Mouse (Mus musculus) central nervous system, embryonic 14 days (tissue): ENCODE results near the gene Naaa. TPM values are rescaled to one million over a fixed set of nuclear protein-coding genes. Genes with fewer than 3 reads are reported as not detected.

Source experiments
- polyA plus RNA-seq: library from polyadenylated mRNA; depleted of rRNA; stranded (reverse); fragments of >200 nt; gene quantifications from 2 replicates; pipeline ENCODE4 v1.2.3, GENCODE M21; 2012; rRNA removed

Naaa gene
- 13.2 and 15.2 TPM in 2 replicates for polyA plus RNA-seq

DNA sequence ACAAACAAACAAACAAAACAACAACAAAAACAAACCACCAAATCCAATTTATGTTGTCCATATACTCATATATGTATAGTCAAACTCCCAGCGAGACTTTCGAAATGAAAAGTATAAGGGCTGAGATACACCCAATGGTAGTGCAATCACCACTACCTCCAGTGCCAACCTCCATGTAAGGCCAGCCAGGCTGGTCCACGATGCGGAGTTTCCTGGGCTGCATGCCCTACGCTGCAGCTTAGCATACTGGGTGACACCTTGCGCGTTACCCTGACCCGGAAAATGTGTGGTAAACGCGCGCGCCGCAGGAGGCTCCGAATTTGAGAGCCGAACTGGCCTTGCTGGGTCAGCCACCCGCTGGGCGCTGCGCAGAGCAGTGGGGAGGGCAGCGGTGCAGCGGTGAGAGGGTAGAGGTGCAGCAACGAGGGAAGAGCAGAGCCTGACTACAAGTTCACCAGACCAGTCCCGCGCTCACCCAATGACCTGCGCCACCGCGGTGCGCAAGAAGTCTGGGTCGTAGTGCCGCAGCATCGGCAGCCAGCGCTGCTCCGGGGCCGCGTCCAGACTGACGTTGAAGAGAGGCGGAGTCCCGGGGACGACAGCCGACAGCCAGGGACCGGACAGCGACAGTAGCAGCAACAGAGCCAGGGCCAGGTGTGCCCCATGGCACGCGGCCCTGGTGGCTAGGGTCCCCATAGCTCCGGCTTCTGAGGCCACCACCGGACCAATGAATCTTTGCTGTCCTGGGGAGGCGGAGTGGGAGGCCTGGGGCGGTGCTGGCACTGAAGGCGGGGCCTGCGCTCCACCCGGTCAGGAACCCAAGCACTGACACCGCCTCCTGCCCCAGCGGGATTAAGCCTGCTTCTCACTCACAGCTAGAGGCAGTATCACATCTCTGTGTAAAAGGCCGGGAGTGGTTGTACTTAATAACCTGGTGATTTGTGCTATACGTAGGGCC, at the start of gene Naaa:
Gene Naaa (minus strand): TSS at position 734 of the 958 bp plus-strand sequence.

DNA sequence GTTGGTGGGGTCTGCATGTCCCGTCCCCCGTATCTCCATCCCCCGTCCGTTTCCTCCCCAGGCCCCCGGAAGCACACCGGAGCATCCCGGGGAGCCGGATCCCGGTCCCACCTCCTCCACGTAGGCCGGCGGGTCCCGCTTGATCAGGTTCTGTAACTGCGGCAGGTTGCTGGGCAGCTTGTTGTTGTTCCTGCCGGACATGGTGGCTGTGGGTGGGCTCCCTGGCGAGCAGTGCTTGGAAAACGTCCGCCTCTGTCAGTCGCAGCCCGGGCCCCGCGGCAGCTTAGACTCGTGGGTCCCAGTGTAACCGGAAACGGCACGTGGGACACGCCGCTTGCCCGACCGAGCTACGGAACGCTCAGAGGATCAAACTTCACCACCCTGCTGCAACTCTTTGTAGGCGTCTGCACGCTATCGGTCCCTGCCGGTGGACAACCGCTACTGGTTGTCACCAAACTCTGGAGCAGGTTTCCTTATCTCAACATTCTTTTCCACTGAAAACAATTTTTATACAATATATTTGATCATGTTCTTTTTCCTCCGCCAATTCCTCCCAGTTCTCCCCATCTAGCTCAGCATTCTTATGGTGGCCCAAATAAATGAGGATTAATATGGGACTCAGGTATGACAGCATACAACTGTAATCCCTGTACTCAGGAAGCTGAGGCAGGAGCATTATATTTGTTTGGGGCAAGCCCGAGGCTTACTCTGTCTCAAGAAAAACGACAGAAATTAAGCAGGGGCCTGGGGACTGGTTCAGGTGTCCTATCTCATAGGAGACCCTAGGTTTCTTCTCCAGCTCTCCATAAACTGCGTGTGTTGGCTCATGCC, 31.9 kb upstream of the Naaa start, which contains the start of gene Sdad1:
Gene Sdad1 (minus strand): TSS at position 799 of the 831 bp plus-strand sequence.

DNA sequence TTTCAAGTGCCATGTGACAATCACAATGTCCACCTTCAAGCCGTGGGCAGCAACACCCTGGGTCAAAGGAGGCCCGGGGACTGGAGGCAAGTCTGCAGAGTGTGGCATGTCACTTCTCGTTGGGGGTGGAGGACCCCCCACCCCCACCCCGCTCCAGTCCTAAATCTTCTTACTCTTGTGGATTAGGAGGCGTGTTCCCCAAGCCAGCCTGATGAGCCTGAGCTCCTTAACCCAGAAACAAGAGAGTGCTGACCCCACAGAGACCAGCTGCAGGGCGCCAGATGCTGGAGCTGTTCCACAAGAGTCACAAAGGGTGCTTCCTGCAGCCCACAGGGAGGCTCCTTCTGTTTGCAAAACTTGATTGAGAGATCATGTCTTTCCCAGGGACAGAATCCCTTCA, 21.8 kb downstream of the Naaa start, which contains the start of gene Ppef2:
Gene Ppef2 (minus strand): TSS at position 61 of the 400 bp plus-strand sequence.

DNA sequence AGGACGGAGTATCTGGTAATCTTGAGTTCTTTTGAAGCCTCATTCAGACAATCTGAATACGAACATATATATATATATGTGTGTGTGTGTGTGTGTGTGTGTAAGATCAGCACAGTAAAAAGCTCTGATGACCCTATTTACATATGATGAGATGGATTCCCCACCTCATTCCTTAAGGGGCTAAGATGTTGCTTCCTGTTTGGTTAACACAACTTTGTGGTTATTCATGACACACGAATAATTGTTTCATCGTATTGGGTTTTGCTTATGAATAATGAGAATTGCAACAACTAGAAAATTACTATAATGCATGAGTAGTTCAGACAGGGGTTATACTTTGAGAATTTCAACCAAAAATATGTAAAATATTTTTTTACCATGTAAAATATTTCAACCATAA, 62.7 kb downstream of the Naaa start, which contains the start of gene U90926:
Gene U90926 (minus strand): TSS at position 101 of the 400 bp plus-strand sequence.

Other genes starting within 250 kb of the Naaa start
- gene Cdkl2, start 234.3 kb downstream of the Naaa start, polyA plus RNA-seq, result 3.6 and 3.8 TPM in 2 replicates
- 126 and 139 TPM in 2 replicates for gene G3bp2, start 194.5 kb downstream of the Naaa start, polyA plus RNA-seq
- 45.0 and 46.4 TPM in 2 replicates for gene Uso1, start 140.2 kb downstream of the Naaa start, polyA plus RNA-seq
- not detected in 2 replicates for gene U90926, start 62.8 kb downstream of the Naaa start, polyA plus RNA-seq
- 0.80 and 0.96 TPM in 2 replicates for gene Ppef2, start 21.9 kb downstream of the Naaa start, polyA plus RNA-seq
- 21.2 and 23.2 TPM in 2 replicates for gene Sdad1, start 32.3 kb upstream of the Naaa start, polyA plus RNA-seq
- 0.22 and 2.2 TPM in 2 replicates for gene Cxcl9, start 49.9 kb upstream of the Naaa start, polyA plus RNA-seq
- gene Art3, start 53.7 kb upstream of the Naaa start, polyA plus RNA-seq, result 4.6 and 5.1 TPM in 2 replicates
- gene Cxcl10, start 70.7 kb upstream of the Naaa start, polyA plus RNA-seq, result 10.4 and 31.7 TPM in 2 replicates
- gene Nup54, start 157.0 kb upstream of the Naaa start, polyA plus RNA-seq, result 62.5 and 71.3 TPM in 2 replicates
- gene Scarb2, start 228.7 kb upstream of the Naaa start, polyA plus RNA-seq, result 51.4 and 57.8 TPM in 2 replicates